Mouse (Mus musculus) G1E (cell line): ENCODE data around the gene Prdm10. TPM values are rescaled to one million over a fixed set of nuclear protein-coding genes. Genes with fewer than 3 reads are reported as not detected.

Experiments
- ATAC-seq: 2 replicates; pipeline ENCODE4 v1.8.0; 2016; ENCODE audit warnings: mild to moderate bottlenecking; ENCODE audit not compliant: insufficient number of reproducible peaks, poor library complexity, low FRiP score, severe bottlenecking; ENCODE audit errors: extremely low read depth
- DNase-seq: peaks from one replicate; pipeline ENCODE4 v3.0.0; 2012; ENCODE audit warnings: low spot score
- H3K27me3 ChIP-seq: 2 replicates; pipeline ENCODE4 v1.6.1; 2012; ENCODE audit warnings: mild to moderate bottlenecking, low read length, inconsistent platforms; ENCODE audit not compliant: insufficient read depth
- H3K36me3 ChIP-seq: replicated peaks from 2 replicates; pipeline ENCODE3; 2012; ENCODE audit warnings: mild to moderate bottlenecking, inconsistent platforms
- H3K4me1 ChIP-seq: 2 replicates; pipeline ENCODE4 v1.6.1; 2012; ENCODE audit warnings: low read depth, low read length, inconsistent platforms, mixed read lengths; ENCODE audit not compliant: insufficient read depth
- H3K4me3 ChIP-seq: 2 replicates; pipeline ENCODE4 v1.5.1; 2012; ENCODE audit warnings: low read depth, mild to moderate bottlenecking, inconsistent platforms, low read length, moderate library complexity, mixed read lengths
- H3K9me3 ChIP-seq: replicated peaks from 2 replicates; pipeline ENCODE4 v1.6.1; 2012; ENCODE audit warnings: inconsistent platforms
- CTCF ChIP-seq: IDR thresholded peaks from 2 replicates; pipeline ENCODE4 v1.5.1; 2012; ENCODE audit warnings: low read depth, low read length, inconsistent platforms, mixed read lengths
- GATA1 ChIP-seq: IDR thresholded peaks from 2 replicates; pipeline ENCODE4 v1.6.1; 2012; ENCODE audit warnings: borderline replicate concordance, low read length, inconsistent platforms, mixed read lengths
- GATA2 ChIP-seq: IDR thresholded peaks from 2 replicates; pipeline ENCODE4 v1.6.1; 2012; ENCODE audit warnings: low read depth, low read length, inconsistent platforms, borderline replicate concordance
- POLR2AphosphoS5 ChIP-seq: IDR thresholded peaks from 2 replicates; pipeline ENCODE4 v1.6.1; 2012; ENCODE audit warnings: low read depth, low read length, inconsistent platforms; ENCODE audit not compliant: insufficient replicate concordance
- TAL1 ChIP-seq: conservative IDR thresholded peaks from 2 replicates; pipeline ENCODE4 v1.6.1; 2012; ENCODE audit warnings: low read depth, low read length, inconsistent platforms, mixed read lengths
- polyA plus RNA-seq: library from polyadenylated mRNA; stranded (reverse); fragments of >175 nt; gene quantifications from 2 replicates; pipeline ENCODE4 v1.2.3, GENCODE M21; 2012
- total RNA-seq, 2 experiments: library from RNA; stranded (forward) in 1 of 2; stranded (reverse) in 1 of 2; fragments of 200-1000 nt in 1 of 2; fragments of >200 nt in 1 of 2; fragmentation: Nextera tagmentation in 1 of 2; gene quantifications; 2 replicates each; pipeline ENCODE4 v1.2.3; 2014 to 2017

Gene Prdm10
- total and polyA plus RNA-seq, 3 experiments: 5.3 to 19.9 (median 9.9) TPM

- DNase-seq (no peak), ATAC-seq (no peak)
- peaks cover 35% of the 10 kb centered on the region for H3K4me1 ChIP-seq
These were observed 105.1 kb downstream of the Prdm10 start for GRCm38 (mm10) chr9:31385500-31385869.

GRCm38 (mm10) chr9:31385947-31386354, 105.6 kb downstream of the Prdm10 start, which contains the start of gene Nfrkb:
TSS of gene Nfrkb (plus strand) at chr9:31386192.
- Histone ChIP-seq H3K9me3 (no peaks in the 10 kb centered on the region), H3K27me3 (no peaks in the 10 kb centered on the region), H3K36me3 (peaks cover 30% of the 10 kb centered on the region)

More at GRCm38 (mm10) chr9:31385500-31385869, 105.1 kb downstream of the Prdm10 start:
- Histone ChIP-seq H3K27me3 (no peaks in the 10 kb centered on the region), H3K36me3 (peaks cover 27% of the 10 kb centered on the region), H3K4me3 (peak overlapping the region; percentile 92), H3K9me3 (no peaks in the 10 kb centered on the region)
- TF ChIP-seq POLR2AphosphoS5 (no peak), GATA2 (no peak), TAL1 (no peak), CTCF (no peak), GATA1 (no peak)

GRCm38 (mm10) chr9:31386368-31387180, 106.2 kb downstream of the Prdm10 start:
- ATAC-seq (no peak), DNase-seq (no peak)
- H3K4me3 ChIP-seq: peak overlapping the region; percentile 92
- no peaks in the 10 kb centered on the region for H3K9me3 ChIP-seq
- peaks cover 35% of the 10 kb centered on the region for H3K4me1 ChIP-seq
- peaks cover 36% of the 10 kb centered on the region for H3K36me3 ChIP-seq
- no peaks in the 10 kb centered on the region for H3K27me3 ChIP-seq
- no peak for TF ChIP-seq TAL1
- TF ChIP-seq CTCF: no peak
- no peak for TF ChIP-seq POLR2AphosphoS5
- no peak for TF ChIP-seq GATA2
- no peak for TF ChIP-seq GATA1

More at GRCm38 (mm10) chr9:31385947-31386354, 105.6 kb downstream of the Prdm10 start, which contains the start of gene Nfrkb:
- Histone ChIP-seq H3K4me3 (peak within 1 kb of the TSS; percentile 92), H3K4me1 (peaks cover 35% of the 10 kb centered on the region)
- peak; percentile 97 for DNase-seq
- no peak for TF ChIP-seq GATA2
- no peak for TF ChIP-seq TAL1
- TF ChIP-seq GATA1: no peak
- ATAC-seq: peak; percentile 97

- DNase-seq (no peak), ATAC-seq (no peak)
- TF ChIP-seq GATA2: no peak
- TF ChIP-seq POLR2AphosphoS5: no peak
- TF ChIP-seq TAL1: no peak
- Histone ChIP-seq H3K9me3 (no peaks in the 10 kb centered on the region), H3K4me1 (peaks cover 35% of the 10 kb centered on the region), H3K27me3 (no peaks in the 10 kb centered on the region), H3K4me3 (peak overlapping the region; percentile 92), H3K36me3 (peaks cover 42% of the 10 kb centered on the region)
These were observed 106.9 kb downstream of the Prdm10 start for GRCm38 (mm10) chr9:31387206-31387605.

- TF ChIP-seq TAL1: no peak
- no peak for TF ChIP-seq GATA2
- TF ChIP-seq CTCF: peak; percentile 73
- DNase-seq (peak; percentile 22), ATAC-seq (no peak)
- no peak overlapping the region for H3K4me3 ChIP-seq
- peaks cover 3% of the 10 kb centered on the region; the same call in 1 of the 2 replicates for H3K4me1 ChIP-seq
- H3K9me3 ChIP-seq: no peaks in the 10 kb centered on the region
- peaks cover 96% of the 10 kb centered on the region for H3K36me3 ChIP-seq
- H3K27me3 ChIP-seq: no peaks in the 10 kb centered on the region
These were observed 120.1 kb downstream of the Prdm10 start for GRCm38 (mm10) chr9:31400441-31400840.

- Histone ChIP-seq H3K4me3 (no peak overlapping the region), H3K4me1 (peaks cover 3% of the 10 kb centered on the region; the same call in 1 of the 2 replicates), H3K36me3 (peaks cover 82% of the 10 kb centered on the region), H3K9me3 (no peaks in the 10 kb centered on the region), H3K27me3 (no peaks in the 10 kb centered on the region)
- TF ChIP-seq TAL1 (no peak), GATA1 (no peak), CTCF (no peak), GATA2 (no peak), POLR2AphosphoS5 (no peak)
- ATAC-seq: no peak
- no peak for DNase-seq
These were observed 124.0 kb downstream of the Prdm10 start for GRCm38 (mm10) chr9:31404311-31404710.
